Mouse (Mus musculus) natural killer cell, adult 2 months (primary cell): Measurements from ENCODE around the gene Pacsin2.
A peak's percentile ranks its signal among the peaks of the same experiment; 100 is the strongest.
"Not testable (repeated sequence)": the region's sequence is repeated elsewhere in the genome, so short reads cannot be mapped to it uniquely, and the experiment has no call there.

Experiments
- DNase-seq, 2 experiments: peaks; one replicate each; pipeline ENCODE4 v3.0.0; 2022; ENCODE audit warnings: low spot score in 2 of 2

The Pacsin2 gene

DNA sequence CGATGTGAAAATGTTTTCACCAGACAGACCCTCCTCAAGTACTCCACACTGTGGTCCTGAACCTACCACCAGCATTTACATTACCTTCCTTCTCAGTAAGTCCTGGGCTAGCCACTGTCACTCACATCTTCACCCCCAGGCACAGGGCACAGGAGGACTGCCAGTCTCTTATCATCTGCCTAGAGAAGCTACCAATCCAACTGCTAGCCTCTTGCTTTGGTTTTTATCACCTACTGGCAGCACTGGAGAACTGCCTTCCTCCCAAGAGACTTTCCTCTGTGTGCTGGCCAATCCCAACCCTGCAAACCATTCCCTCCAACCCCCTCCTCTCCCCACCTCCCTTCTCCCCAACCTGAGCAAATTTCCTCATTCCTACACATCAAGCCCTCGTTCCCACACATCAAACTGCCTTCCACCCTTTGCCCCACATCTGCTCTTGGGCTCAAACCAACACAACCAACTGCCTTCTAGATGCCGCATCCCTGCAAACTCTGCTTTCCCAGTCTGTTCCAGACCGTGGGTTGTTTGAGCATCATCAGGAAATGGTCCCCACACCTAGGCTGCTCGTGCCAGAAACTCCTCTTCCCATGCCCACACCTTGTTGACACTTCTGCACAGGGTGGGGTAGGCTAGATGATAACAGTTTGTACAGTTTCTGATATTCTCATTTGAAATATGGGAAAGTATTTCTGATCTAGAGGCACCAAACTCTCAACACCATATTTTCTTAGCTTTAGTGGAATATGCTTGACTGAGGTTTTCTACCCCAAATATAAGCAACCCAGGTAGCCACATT lies 40.6 kb downstream of the Pacsin2 start:
- DNase-seq = no peak

DNA sequence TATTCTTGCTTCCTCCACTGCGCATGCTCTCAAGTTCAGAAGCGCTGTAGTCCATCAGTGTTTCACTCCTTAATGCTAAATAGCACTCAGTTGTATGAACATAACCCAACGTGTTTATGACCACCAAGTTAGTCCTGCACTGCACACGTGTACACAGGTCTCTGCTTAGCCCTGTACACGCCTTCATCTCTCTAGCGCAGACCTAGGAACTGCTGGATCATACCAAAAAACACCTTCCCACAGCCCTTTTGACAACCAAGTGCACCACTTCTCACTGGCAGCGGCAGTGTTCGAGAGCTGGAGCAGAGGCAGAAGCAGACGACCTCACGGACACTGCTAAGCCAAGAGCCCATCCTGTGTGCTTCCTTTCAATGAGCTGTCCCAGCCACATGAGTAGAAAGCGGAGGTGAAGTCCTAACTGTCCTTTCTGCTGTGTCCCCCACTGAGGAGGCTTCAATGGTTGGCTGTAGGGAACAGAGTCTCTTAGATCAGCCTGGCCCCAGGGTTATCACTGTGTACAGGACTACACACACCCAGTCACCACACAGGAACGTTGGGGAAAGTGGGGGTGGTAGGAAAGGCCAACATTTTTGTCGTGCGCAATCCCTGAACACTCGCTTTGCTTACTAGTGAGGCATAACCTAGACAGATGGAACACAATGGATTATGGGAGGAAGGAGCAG lies 42.0 kb downstream of the Pacsin2 start:
- DNase-seq = no peak

DNA sequence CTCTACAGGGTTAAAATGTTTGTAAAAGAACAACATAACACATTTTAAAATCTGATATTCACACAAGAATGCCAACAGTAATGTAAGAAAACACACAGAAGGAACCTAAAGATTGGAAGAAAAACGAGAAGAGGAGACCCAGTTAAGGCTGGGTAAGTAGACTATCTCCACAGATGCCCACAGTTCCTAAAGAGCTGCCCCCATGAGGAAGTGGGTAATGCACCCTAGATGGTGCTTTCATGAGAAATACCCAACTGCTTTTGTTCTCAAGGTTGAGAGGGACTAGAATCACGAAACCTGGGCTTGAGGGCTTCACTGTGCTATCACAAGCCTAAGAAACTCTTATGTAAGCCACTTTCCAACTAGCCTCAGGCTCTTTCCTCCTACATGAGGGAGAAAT lies 44.8 kb downstream of the Pacsin2 start:
- DNase-seq = no peak

DNA sequence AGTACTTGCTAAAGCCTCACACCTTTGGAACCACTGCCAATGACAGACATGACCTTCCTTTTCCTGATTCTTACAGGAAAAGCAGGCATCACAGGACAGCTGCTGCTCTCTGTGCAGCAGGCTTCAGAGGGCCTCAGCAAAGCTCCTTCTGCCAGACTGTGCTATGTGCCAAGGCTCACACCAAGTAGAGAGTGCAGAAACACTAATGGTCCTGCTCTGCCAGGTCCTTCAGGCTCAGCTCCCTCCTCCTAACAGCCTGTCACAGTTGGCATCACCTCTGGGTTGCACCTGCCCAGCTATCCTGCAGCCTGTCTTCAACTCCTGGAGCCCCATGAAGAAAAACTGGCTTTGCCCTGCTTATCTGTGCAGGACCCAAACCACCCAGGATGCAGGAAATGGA lies 45.7 kb downstream of the Pacsin2 start:
- no peak for DNase-seq

DNA sequence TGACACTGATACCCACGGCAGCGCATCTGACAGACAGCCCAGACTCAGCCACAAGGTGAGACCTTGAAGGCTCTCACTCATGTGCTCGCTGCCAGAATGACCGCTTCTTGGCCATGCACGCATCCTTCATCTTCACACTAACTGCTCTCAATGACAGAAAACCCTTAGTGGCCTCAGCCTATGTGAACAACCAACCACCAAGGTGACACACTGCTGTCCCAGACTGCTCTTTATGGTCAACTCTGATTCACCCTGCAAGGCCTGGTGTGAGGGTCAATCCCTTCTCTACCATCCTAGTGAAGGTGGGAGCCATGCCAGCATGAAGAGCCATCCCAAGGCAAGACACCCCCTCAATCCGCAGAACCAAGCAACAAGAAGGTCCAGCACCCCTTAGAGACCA lies 46.5 kb downstream of the Pacsin2 start:
- no peak for DNase-seq

DNA sequence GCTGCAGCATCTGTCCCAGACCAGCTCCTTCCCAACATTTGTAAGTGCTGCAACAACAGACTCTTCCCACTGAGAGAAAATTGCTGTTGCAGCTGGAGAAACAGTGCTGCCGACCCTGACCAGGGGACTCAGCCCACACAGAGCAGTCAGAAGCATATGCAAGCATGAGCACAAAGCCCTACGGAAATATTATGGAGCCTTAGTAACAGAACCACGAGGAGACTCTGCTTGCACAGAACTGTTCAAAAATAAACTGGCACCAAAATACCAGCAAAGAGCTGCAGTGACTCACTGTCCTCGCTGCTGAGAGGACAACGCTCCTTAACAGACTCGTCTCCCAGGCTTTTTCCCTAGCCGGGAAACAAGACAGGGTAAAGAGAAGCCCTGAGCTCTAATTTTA lies 47.0 kb downstream of the Pacsin2 start:
- DNase-seq = no peak

DNA sequence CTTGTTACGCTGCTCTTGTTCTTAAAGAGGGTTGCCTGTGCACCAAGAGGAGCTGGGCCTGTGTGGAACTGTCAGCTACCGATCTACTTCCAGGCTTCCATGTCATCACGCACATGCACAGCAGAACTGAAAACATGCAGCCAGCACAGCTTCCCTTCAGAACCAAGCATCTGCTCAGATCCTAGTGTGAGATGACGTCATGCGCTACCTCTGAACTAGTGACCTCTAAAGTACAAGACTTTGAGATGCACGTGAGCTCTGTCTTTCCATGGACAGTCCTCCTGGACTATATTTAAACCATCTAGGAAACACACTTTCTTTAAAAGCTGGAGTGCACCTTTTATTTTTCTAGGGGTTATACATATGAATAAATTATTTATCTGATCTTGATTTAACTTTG lies 49.0 kb downstream of the Pacsin2 start:
- no peak for DNase-seq

DNA sequence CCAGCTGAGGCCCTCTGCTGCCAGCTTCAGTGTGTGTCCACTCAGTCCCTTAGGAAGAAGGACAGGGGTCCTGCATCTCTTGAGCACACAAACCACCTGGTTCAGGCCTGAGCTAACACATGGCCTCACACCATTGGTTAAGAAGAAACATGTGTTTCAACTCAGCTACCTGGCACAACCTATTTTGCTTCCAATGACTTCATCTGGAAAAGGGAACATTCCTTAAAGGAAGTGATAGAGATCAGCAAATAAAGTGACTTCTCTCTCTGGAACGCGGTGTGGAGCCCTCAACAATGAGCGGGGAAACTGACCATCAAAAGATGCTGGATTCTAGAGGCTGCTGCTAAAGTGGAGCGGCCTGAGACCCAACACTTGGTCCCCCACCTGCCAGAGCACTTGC lies 52.8 kb downstream of the Pacsin2 start:
- no peak for DNase-seq

DNA sequence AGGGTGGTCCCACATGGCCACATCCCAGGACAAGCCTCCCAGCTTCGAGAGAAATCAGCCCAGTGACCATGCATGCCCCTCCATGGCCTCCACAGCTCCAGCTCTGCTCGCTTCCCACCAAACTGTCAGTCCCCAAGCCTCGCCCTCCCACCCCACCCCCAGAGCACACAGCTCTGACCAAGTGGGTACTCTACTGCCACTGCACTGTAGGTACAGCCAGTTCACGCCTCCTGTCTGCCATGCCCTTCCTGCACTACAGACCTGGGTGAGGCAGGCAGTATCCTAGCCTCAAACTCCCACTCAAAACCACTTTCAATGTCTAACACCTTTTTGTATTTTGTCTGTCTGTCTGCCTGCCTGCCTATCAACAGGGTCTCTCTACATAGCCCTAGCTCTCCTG lies 53.7 kb downstream of the Pacsin2 start:
- DNase-seq = no peak

DNA sequence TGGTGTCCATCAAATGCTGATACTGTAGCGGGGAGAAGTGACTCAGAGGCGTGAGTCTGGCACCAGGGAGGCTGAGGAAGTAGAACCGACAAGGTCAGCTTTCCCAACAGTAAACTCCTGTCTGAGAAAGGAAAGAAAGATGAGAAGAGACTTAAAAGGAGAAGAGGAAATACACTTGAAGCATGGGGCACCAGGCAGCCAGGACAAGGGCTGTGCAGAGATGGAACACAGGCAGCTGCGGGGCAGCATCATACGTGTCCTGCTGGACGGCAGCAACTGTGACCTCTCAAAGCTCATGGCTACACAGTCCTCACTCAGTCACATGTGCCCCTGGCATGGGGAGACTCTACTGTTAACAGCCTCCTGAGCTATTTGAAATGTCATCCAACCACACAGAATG lies 54.1 kb downstream of the Pacsin2 start:
- DNase-seq = no peak

DNA sequence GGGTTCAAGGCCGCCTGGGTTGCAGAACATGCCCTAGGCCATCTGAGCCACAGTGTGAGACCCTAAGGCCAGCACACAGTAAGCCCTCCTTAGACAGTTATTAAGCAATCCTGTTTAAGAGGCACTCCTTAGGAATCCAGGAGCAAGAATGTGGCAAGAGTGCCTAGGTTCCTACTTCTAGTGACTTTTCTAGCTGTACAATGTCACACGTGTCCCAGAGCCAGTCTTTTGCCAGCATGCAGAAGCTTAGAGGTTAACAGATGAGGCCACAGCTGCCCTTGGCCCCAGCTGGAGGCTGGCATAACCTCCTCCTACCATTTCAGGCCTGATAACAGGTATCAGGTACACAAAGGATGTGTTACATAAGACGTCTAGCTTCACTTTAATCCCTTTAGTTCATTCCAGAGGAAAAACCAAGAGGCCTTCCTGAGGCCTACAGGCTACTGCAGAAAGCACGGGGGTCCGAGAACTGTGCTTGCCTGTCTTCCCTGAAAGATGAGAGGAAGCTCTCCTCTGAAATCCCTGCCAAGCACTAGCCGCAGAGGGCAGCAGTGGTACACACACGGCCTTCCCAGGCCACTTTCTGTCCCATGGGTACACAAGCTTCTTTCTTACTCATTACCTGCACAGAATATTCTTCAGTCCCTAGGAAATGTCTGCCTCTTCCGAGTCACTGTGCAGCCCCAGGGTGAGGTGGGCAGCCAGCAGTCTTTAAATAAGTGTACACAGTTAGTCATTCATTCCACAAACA lies 55.5 kb downstream of the Pacsin2 start:
- DNase-seq = no peak

DNA sequence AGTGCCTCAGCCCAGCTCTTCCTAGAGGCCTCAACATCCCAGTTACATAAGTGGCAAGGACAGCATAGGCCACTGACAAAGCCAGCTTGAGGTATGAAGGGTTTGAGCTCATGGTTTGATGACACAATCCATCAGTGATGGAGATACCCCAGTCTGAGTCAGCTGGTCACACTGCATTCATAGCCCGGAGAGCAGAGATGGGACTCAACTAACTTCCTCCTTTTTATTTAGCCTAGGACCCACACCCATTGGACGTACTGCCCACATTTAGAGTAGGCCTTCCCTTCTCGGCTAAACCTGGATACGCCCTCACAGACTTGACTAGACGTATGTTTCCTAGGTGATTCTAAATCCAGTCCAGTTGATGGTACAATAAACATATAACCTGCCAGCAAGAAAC lies 56.2 kb downstream of the Pacsin2 start:
- DNase-seq = no peak

DNA sequence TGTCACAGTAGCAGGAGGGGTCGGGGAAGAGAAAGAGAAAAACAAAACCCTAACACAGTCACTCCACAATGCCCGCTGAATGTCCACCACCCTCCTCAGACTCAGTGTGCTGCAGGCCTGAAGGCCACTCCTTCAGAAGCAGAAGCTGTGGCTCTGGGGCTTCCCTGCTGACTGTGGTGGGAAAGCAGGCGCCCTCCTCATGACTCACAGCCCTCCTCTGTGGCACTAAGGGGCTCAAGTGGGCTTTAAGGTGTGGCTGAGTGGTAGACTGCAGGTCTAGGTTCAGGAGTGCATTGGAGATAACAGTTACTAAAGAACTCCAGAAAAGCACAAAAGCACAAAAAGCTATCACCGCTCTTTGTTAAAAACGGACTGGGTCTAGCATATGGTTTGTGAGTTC lies 56.9 kb downstream of the Pacsin2 start:
- no peak for DNase-seq

DNA sequence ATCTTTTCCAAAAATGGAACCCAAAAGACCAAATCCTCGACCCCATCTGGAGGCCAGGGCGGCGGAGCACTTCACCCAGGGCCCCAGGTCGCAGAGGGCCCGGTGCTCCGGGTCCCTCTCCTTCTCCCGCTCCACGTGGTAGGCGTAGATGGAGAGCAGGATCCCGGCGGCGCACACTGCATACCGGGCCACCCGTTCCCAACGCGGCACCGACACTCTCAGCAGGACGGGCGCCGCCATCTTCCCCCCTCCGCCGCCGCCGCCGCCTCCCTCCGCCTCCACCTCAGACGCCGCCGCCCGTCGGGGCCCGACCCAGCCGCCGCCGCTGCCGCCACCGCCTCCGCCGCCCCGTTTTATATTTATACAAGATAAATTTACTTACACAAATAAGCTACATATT lies 58.5 kb downstream of the Pacsin2 start:
- DNase-seq = not testable (repeated sequence)

DNA sequence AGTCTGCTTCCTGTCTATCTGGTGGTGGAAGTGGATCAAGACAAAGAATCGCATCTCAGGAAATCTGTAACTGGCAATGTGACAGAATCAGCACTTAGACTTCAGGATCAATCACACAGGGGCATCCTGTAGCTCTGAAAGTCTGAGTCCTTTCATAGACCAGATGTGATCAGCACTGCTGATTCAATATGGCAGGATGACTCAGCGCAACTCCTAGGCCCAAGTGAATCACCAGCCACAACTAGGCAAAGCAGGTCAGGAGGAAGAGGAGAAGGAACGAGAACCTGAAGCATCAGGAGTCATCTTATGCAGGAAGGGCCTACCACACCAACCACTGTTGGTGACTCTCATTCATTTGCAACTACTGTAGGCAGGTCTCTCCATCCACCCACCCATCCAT lies 60.4 kb downstream of the Pacsin2 start:
- DNase-seq = no peak

DNA sequence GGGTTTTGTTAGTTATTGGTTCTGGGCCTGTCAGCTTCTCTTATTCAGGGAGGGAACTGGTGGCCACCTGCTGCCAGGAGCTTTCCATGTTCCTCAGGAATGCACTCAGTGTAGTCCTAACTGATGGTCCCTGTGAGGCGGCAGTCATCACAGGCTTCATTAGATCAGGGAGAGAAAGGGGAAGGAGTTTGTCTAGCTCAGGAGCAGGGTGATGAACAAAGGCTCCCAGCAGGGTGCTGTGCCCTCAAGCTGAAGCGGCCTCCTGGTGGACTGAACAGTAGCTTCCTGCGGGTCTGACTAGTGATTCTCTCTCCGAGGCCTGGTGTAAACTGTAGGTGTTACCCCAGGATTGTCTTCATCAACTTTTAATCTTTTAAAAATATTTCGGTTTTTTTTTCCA lies 61.4 kb downstream of the Pacsin2 start:
- DNase-seq = no peak

DNA sequence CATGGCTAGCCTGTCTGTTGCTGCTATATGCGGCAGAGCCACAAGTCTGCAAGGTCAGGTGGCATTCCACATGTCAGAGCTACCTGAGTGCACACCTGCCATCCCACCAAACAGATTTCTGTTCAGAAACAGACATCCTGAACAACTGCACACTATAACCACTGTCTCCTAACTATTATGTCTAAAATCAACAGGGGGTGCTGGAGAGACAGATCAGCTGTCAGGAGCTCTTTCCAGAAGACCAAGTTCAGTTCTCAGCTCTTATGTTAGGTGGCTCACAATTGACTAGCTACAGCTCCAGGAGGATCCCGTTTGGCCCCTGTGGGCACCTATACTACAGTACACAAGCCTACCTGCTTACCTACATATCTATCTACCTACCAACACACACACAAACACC lies 71.7 kb downstream of the Pacsin2 start:
- DNase-seq = no peak

DNA sequence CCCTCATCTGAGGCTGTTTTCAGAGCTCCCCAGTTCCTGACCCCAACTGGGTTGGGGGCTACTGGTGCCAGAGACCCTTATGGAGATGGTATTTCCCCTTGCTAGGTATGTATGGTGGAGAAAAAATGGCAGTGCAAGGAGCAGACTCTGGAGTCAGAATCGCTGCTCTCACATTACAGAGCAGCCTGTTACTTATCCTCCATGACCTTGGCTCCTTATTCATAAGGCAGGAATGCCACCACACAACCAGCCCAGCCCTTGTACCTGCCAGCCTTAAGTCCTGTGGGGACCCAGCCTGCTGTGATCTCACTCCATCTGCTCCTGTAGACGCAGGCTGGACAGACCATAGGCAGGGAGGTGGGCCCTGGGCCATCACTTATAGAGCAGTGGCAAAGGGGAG lies 76.5 kb downstream of the Pacsin2 start:
- no peak for DNase-seq

DNA sequence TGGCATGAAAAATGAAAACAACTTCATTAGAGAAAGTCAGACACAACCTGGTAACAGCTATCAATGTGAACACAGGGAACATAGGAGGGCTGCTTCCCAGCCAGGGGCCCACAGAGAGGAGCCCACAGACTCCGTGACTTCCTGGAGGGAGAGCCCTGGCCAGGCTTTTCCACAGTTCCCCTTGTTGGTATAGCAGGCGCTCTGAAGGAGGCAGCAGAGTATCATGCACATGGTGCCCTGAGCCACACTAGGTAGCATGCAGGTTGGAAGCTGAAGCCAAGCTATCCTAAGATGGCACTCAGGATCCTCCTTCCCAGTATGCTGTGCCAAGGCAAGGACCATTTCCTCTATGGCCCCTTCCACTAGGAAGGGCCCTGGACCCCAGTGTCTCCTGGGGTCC lies 80.8 kb downstream of the Pacsin2 start:
- no peak for DNase-seq

DNA sequence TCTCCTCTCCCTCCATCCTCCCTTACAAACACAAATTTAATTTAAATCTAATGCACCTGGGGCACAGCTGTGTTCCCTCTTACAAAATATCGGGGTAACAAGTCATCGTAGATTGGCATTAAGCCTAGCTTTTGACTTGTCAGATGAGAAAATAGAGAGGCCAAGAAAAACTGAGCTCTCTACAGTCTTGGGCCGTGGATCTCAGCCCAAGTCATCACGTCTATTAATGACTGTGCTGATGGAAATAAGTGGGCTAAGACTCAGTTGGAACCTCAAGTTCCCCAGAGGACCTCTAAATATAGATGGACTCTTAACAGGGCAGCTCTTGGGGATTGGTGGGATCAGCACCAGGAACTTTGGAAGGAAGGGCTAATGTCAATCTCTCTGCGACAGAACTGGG lies 81.3 kb downstream of the Pacsin2 start:
- no peak for DNase-seq

DNA sequence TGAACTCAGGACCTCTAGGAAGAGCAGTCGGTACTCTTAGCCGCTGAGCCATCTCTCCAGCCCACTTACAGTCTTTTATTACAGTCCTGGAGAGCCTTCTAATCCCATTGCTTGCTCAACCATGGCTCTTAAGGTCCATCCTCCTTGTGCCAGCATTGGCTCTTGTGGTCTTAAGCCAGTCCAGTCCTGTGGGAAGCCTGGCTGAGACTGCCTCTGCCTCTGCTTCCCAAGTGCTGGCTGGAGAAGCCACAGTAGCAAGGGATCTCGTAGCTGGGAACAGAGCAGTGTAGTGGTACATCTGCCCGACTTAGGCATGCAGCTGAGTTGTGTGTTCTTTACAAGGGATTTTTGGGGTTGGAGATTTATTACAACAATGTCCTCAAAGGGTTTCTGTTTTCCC lies 81.9 kb downstream of the Pacsin2 start:
- no peak for DNase-seq

DNA sequence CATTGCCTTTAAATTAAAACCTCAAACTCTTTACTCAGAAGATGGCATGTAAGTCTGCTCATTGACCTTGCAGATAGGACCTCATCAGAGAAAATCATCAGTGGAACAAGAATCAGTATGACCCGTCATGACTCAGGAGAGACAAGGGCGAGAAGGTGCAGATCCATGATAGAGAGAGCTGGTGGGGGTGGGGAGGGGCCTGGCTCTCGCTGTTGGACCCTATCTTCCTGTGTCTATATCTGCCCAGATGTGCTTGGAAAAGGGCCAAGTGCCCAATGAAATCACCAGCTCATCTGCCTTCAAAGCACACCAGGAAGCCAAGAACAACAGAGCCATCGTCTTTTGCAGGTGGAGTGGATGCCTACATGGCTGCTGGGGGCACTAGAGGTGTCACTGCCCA lies 87.3 kb downstream of the Pacsin2 start:
- no peak for DNase-seq

DNA sequence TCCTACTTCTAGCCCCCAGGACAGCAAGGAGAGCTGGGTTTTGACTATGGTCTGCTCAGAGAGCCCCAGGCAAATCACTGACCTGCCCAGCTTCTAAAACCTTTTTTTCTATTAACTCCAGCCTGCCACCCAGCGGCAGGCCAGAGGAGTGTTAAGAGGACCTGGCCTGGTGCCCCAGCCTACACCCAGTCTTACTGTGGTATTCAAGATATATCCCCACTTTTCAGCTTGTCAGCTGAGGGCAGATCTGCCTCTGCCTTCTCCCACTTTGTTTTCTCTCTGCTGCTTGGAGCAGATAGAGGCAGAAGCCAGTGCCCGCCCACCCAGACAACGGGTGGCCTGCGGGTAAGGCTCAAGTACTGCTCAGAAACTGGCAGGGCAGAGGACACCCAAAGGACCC lies 89.3 kb downstream of the Pacsin2 start:
- DNase-seq = peak in 1 of 2 experiments; percentile 8
